ENCODE assay signal across 11 mouse cellular contexts in the genomic region with DNA sequence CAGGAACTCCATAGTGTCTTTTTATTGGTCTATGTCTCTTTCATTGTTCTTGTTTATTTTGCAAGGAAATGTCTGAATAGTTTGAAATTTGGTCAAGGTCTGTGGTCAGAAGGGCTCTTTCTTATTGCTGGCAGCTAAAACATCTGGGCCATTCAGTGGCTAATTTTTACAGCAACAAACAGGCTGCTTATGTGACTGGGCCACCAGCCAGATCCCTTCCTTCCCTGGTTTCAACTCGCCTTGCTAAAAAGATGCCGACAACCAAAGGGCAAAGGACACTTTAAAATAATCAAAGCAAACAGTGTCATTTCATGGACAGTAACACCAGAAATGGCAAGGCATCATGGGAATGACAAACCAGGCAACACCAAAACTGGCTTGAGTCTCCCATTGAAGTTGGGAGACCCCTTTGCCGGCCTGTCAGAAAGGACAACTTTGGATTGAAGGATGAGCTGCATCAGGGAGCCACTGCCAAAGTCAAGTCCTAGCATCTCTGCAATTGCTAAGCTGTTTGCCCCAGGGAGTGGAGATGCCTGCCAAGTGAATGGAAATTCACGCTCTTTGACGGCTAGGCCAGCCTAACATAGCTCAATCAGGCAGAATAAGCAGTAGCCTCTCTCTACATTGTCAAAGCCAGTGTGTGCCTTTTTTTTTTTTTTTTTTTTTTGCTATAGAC. TPM values are rescaled to one million over a fixed set of nuclear protein-coding genes. Genes with fewer than 3 reads are reported as not detected.
DNase-seq lines count a peak whose midpoint lies in the region; ATAC-seq lines count a peak whose summit lies in the region.
"Had no signal": no experiment of that assay in that cellular context is flagged by ENCODE, and none has a peak within 500 bp of the region (broad histone marks: within the 10 kb centered on the region; RNA-seq: fewer than 3 reads in every experiment).

No protein-coding gene starts in this region.

- no peaks in the 10 kb centered on the region for H3K9me3 ChIP-seq in heart, embryonic 10.5 days
- H3K9me3 ChIP-seq in forebrain, embryonic 15.5 days, result no peaks in the 10 kb centered on the region

- DNase-seq in heart, adult 11 months, result peak; percentile 88
- DNase-seq in heart, embryonic 10.5 days (ENCODE audit: low spot score), result no peak
- DNase-seq in 3T3-L1 (ENCODE audit: low read depth, low spot score), result peak; percentile 80
- peak; percentile 11 for DNase-seq in cerebellum, adult 8-10 months
- DNase-seq in kidney, adult 8-10 months, result peak; percentile 10 to 23
- DNase-seq in testis, postnatal 14 days (ENCODE audit: low spot score), result no peak
- no peak for DNase-seq in right cerebral cortex, adult 18-20 months

- H3K4me1 ChIP-seq in heart, embryonic 10.5 days, result no peaks in the 10 kb centered on the region
- H3K4me1 ChIP-seq in forebrain, embryonic 15.5 days, result 0 out of 2 replicates have a peak, but pooled peaks cover 9% of the 10 kb centered on the region

- H3K36me3 ChIP-seq in heart, embryonic 10.5 days, result no peaks in the 10 kb centered on the region
- no peaks in the 10 kb centered on the region for H3K36me3 ChIP-seq in forebrain, embryonic 15.5 days

- no peaks in the 10 kb centered on the region for H3K27me3 ChIP-seq in heart, embryonic 10.5 days (ENCODE audit: insufficient read depth, poor library complexity, severe bottlenecking)
- H3K27me3 ChIP-seq in forebrain, embryonic 15.5 days, result no peaks in the 10 kb centered on the region

- H3K4me3 ChIP-seq in heart, embryonic 10.5 days, result no peak overlapping the region
- H3K4me3 ChIP-seq in forebrain, embryonic 15.5 days, result no peak overlapping the region

- 74% methylated on average over 5 of the region's 5 CpGs for WGBS in heart, embryonic 10.5 days
- WGBS in forebrain, embryonic 15.5 days, result 40% methylated on average over 5 of the region's 5 CpGs

- H3K9ac ChIP-seq in forebrain, embryonic 15.5 days (replicated peaks), result no peak overlapping the region

- no peak overlapping the region for H3K27ac ChIP-seq in heart, embryonic 10.5 days
- H3K27ac ChIP-seq in forebrain, embryonic 15.5 days (replicated peaks), result no peak overlapping the region

- H3K4me2 ChIP-seq in forebrain, embryonic 15.5 days (replicated peaks), result no peak overlapping the region

- no peak for ATAC-seq in forebrain, embryonic 15.5 days (replicated peaks)
- ATAC-seq: intestine, postnatal 0 days had no signal

RNA-seq across cellular contexts. Expression of gene 5530401A14Rik, which starts 15.3 kb away (rescaled TPM):
- not detected in 2 replicates for polyA plus RNA-seq in heart, embryonic 10.5 days (2016; fragmentation: Nextera tagmentation; extraction: Ambion mirVana)
- polyA plus RNA-seq in forebrain, embryonic 15.5 days (2015; fragmentation: Nextera tagmentation; extraction: Ambion mirVana), result 0.19 and 0.43 TPM in 2 replicates
- polyA plus RNA-seq: forebrain, embryonic 11.5 days; small intestine, adult 2 months had no signal

Comparison
In these comparisons a context has a peak if more than half of its experiments do, and no peak if none do; other contexts are left out.
1. DNase-seq: peak in heart, adult 11 months (single experiment), 3T3-L1 (single experiment), cerebellum, adult 8-10 months (single experiment) and kidney, adult 8-10 months (2 of 2); none in heart, embryonic 10.5 days (single experiment), testis, postnatal 14 days (single experiment) and right cerebral cortex, adult 18-20 months (single experiment).